Mouse (Mus musculus) small intestine, adult 2 months (tissue): ENCODE measurements at regions not wholly inside any gene's neighbourhood (a gene's known extent, or its start where the extent isn't known, plus 50 kb on each side); places are given as distances from the start of the nearest gene placed in this dataset.

ENCODE experiments used
- H3K27ac ChIP-seq: fragments of 200-500 bp; 2 replicates; pipeline ENCODE4 v1.5.1; 2012; ENCODE audit warnings: low read depth, low read length, control low read depth, inconsistent platforms; ENCODE audit not compliant: insufficient read depth
- H3K27me3 ChIP-seq: fragments of 200-500 bp; 2 replicates; pipeline ENCODE4 v1.6.1; 2012; ENCODE audit warnings: mild to moderate bottlenecking, moderate library complexity, low read length, inconsistent platforms; ENCODE audit not compliant: control insufficient read depth, insufficient read depth
- H3K36me3 ChIP-seq: fragments of 200-500 bp; 2 replicates; pipeline ENCODE4 v1.6.1; 2012; ENCODE audit warnings: mild to moderate bottlenecking, low read length, control low read depth, inconsistent platforms; ENCODE audit not compliant: control insufficient read depth, insufficient read depth
- H3K4me1 ChIP-seq: fragments of 200-500 bp; 2 replicates; pipeline ENCODE4 v1.6.1; 2012; ENCODE audit warnings: low read length, inconsistent platforms, mixed read lengths; ENCODE audit not compliant: control insufficient read depth, insufficient read depth, insufficient read length
- H3K4me3 ChIP-seq: fragments of 200-500 bp; 2 replicates; pipeline ENCODE4 v1.5.1; 2012; ENCODE audit warnings: low read depth, mild to moderate bottlenecking, control low read depth, inconsistent platforms, low read length, moderate library complexity
- CTCF ChIP-seq: fragments of 200-500 bp; IDR thresholded peaks from 2 replicates; pipeline ENCODE4 v1.5.1; 2012; ENCODE audit warnings: low read depth, mild to moderate bottlenecking, control low read depth, inconsistent platforms, low read length, moderate library complexity, mixed read lengths; ENCODE audit not compliant: insufficient replicate concordance, insufficient read length; ENCODE audit errors: extremely low read depth
- POLR2A ChIP-seq: fragments of 200-500 bp; IDR thresholded peaks from 2 replicates; pipeline ENCODE4 v1.6.1; 2012; ENCODE audit warnings: low read depth, mild to moderate bottlenecking, control low read depth, inconsistent platforms, low read length, moderate library complexity
- WGBS: fragments of 180-500 bp; shearing (Covaris S2); methylation state at CpG from one replicate; pipeline ENCODE4 v1.1.7; 2018; 5-methylcytosine and 5-hydroxymethylcytosine counted together

GRCm38 (mm10) chr12:12738631-12739331 lies 202.9 kb downstream of the Mycn start:
- Histone ChIP-seq H3K27ac (no peak overlapping the region), H3K27me3 (no peaks in the 10 kb centered on the region), H3K4me3 (no peak overlapping the region), H3K4me1 (no peaks in the 10 kb centered on the region), H3K36me3 (no peaks in the 10 kb centered on the region)
- TF ChIP-seq CTCF (no peak), POLR2A (no peak)
- 71% methylated on average over 12 of the region's 12 CpGs for WGBS

GRCm38 (mm10) chr12:12725797-12726196 lies 215.9 kb downstream of the Mycn start:
- Histone ChIP-seq H3K27me3 (no peaks in the 10 kb centered on the region), H3K36me3 (no peaks in the 10 kb centered on the region), H3K4me3 (no peak overlapping the region), H3K27ac (no peak overlapping the region), H3K4me1 (no peaks in the 10 kb centered on the region)
- TF ChIP-seq POLR2A, result no peak
- no peak for TF ChIP-seq CTCF
- WGBS, result 69% methylated on average over 9 of the region's 9 CpGs

DNA sequence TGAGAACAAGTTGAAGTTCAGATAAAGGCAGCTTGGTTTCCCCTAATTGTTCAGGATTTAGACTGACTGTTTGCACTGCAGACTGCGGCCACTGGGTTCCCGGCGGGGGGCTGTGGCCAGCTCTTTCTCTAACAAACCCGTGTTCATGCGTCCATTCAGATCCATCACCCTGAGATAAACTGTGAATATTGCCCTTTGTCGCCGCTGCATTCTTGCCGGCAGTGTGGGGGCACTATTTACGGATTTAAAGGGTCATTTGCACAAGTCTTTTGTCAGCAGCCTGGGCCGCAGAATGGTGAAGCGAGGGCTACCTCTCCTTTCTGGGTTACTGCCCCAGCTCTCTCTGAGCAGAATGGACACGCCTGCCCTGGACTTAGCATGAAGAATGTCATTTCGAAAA lies 216.6 kb downstream of the Mycn start:
- Histone ChIP-seq H3K4me1 (no peaks in the 10 kb centered on the region), H3K4me3 (no peak overlapping the region), H3K27ac (no peak overlapping the region), H3K36me3 (no peaks in the 10 kb centered on the region), H3K27me3 (no peaks in the 10 kb centered on the region)
- WGBS, result 51% methylated on average over 13 of the region's 13 CpGs
- TF ChIP-seq POLR2A, result no peak
- no peak for TF ChIP-seq CTCF

GRCm38 (mm10) chr12:12723724-12724487 lies 217.8 kb downstream of the Mycn start:
- H3K36me3 ChIP-seq, result no peaks in the 10 kb centered on the region
- TF ChIP-seq POLR2A, result no peak
- TF ChIP-seq CTCF, result no peak

DNA sequence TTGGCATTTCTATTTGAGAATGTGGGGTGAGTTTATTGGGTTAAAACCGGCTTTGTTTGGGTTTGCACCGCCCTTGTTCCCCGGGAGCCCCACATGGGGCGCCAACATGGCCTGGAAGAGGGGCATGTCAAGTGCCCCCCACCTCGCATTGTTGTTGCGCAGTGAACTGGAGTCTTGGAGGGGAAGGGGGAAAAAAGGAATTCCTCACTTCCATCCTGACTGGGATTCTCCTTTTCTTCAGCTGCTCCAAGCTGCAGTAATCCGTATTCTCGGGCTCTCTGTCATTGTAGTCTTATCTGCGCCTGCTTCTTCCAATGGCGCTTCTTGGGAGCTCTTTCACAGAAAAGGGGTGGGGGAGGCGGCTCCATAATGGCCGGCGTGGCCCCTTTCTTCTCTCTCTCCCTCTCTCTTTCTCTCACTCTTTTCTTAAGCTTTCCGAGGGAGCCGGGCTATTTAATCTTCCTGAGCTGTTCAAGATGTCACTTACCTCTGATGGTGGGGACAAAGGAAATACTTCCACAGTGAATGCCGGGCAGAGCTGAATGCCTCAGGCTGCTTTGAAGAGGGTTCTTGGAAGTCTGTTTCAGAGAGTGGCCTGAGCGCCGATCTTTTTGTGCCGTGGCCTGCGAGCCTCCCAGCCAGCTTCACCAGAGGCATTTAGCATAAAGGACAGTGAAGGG lies 218.6 kb downstream of the Mycn start:
- Histone ChIP-seq H3K27me3 (no peaks in the 10 kb centered on the region), H3K4me3 (no peak overlapping the region), H3K4me1 (no peaks in the 10 kb centered on the region), H3K27ac (no peak overlapping the region), H3K36me3 (no peaks in the 10 kb centered on the region)
- TF ChIP-seq CTCF (no peak), POLR2A (no peak)
- WGBS, result 93% methylated on average over 20 of the region's 20 CpGs

More at GRCm38 (mm10) chr12:12723724-12724487, 217.8 kb downstream of the Mycn start:
- WGBS, result 80% methylated on average over 12 of the region's 12 CpGs
- no peak overlapping the region for H3K27ac ChIP-seq
- H3K27me3 ChIP-seq, result no peaks in the 10 kb centered on the region
- H3K4me1 ChIP-seq, result no peaks in the 10 kb centered on the region
- no peak overlapping the region for H3K4me3 ChIP-seq

- H3K27me3 ChIP-seq, result no peaks in the 10 kb centered on the region
- H3K27ac ChIP-seq, result no peak overlapping the region
- 75% methylated on average over 9 of the region's 9 CpGs for WGBS
- no peaks in the 10 kb centered on the region for H3K4me1 ChIP-seq
- no peaks in the 10 kb centered on the region for H3K36me3 ChIP-seq
- no peak for TF ChIP-seq POLR2A
- no peak overlapping the region for H3K4me3 ChIP-seq
Observed at GRCm38 (mm10) chr12:12716691-12717090, 225.0 kb downstream of the Mycn start.
